Mouse (Mus musculus) spleen, postnatal 10 days (tissue): ENCODE measurements around the gene Gpsm1.

ENCODE experiments used
- DNase-seq, 2 experiments: peaks; one replicate each; pipeline ENCODE4 v3.0.0; 2021 to 2022; ENCODE audit warnings: low spot score in 2 of 2

Gene Gpsm1

GRCm38 (mm10) chr2:26315072-26315924 is at the start of gene Gpsm1:
Gene Gpsm1, plus strand, starts transcription at chr2:26315515.
- peak; percentile 25 to 63 for DNase-seq

GRCm38 (mm10) chr2:26266066-26266742 is 49.1 kb upstream of the Gpsm1 start:
- DNase-seq = no peak

- DNase-seq = no peak
Measured at GRCm38 (mm10) chr2:26268216-26268615, 47.1 kb upstream of the Gpsm1 start.

- peak in 1 of 2 experiments; percentile 38 for DNase-seq
Measured at GRCm38 (mm10) chr2:26273611-26274010, 41.7 kb upstream of the Gpsm1 start.

- no peak for DNase-seq
Measured at GRCm38 (mm10) chr2:26279712-26280111, 35.6 kb upstream of the Gpsm1 start.

- DNase-seq = no peak
Measured at GRCm38 (mm10) chr2:26280594-26280993, 34.7 kb upstream of the Gpsm1 start.

- DNase-seq = no peak
Measured at GRCm38 (mm10) chr2:26285804-26286203, 29.5 kb upstream of the Gpsm1 start.

GRCm38 (mm10) chr2:26286391-26286790 is 28.9 kb upstream of the Gpsm1 start:
- no peak for DNase-seq

GRCm38 (mm10) chr2:26290133-26290532 is 25.2 kb upstream of the Gpsm1 start:
- no peak for DNase-seq

GRCm38 (mm10) chr2:26294457-26294856 is 20.9 kb upstream of the Gpsm1 start, which contains the start of gene Ccdc187:
Gene Ccdc187, minus strand, starts transcription at chr2:26294557.
- no peak for DNase-seq

GRCm38 (mm10) chr2:26296606-26297195 is 18.6 kb upstream of the Gpsm1 start:
- DNase-seq = no peak

- DNase-seq = no peak
Measured at GRCm38 (mm10) chr2:26298208-26298855, 17.0 kb upstream of the Gpsm1 start.

- DNase-seq = no peak
Measured at GRCm38 (mm10) chr2:26298856-26299230, 16.5 kb upstream of the Gpsm1 start.

- no peak for DNase-seq
Measured at GRCm38 (mm10) chr2:26299336-26299735, 16.0 kb upstream of the Gpsm1 start.

GRCm38 (mm10) chr2:26300161-26300807 is 15.0 kb upstream of the Gpsm1 start:
- DNase-seq = no peak

- DNase-seq = peak; percentile 68 to 84
Measured at GRCm38 (mm10) chr2:26300808-26301174, 14.5 kb upstream of the Gpsm1 start.

- DNase-seq = no peak
Measured at GRCm38 (mm10) chr2:26302005-26302503, 13.3 kb upstream of the Gpsm1 start.

- no peak for DNase-seq
Measured at GRCm38 (mm10) chr2:26304711-26305110, 10.6 kb upstream of the Gpsm1 start.

GRCm38 (mm10) chr2:26305555-26305954 is 9.8 kb upstream of the Gpsm1 start:
- DNase-seq = no peak

GRCm38 (mm10) chr2:26306702-26307101 is 8.6 kb upstream of the Gpsm1 start:
- DNase-seq = no peak

- no peak for DNase-seq
Measured at GRCm38 (mm10) chr2:26309739-26310138, 5.6 kb upstream of the Gpsm1 start.
